ENCODE assay signal across 22 mouse cellular contexts in genomic region chr10:13489671-13490070, GRCm38 (mm10). TPM values are rescaled to one million over a fixed set of nuclear protein-coding genes. Genes with fewer than 3 reads are reported as not detected.
DNase-seq lines count a peak whose midpoint lies in the region; ATAC-seq and TF ChIP-seq lines count a peak whose summit lies in the region.
"Had no signal": no experiment of that assay in that cellular context is flagged by ENCODE, and none has a peak within 500 bp of the region (broad histone marks: within the 10 kb centered on the region; RNA-seq: fewer than 3 reads in every experiment).

No protein-coding gene starts in this region.

- H3K27me3 ChIP-seq in heart, embryonic 13.5 days (replicated peaks) = no peaks in the 10 kb centered on the region
- no peaks in the 10 kb centered on the region for H3K27me3 ChIP-seq in heart, postnatal 0 days (ENCODE audit: control insufficient read depth, insufficient read depth, low read length)
- H3K27me3 ChIP-seq: hindbrain, embryonic 15.5 days had no signal

- no peak for ATAC-seq in heart, embryonic 13.5 days (ENCODE audit: extremely low read depth, insufficient number of reproducible peaks, low FRiP score, low TSS enrichment)
- peak; percentile 91 for ATAC-seq in heart, postnatal 0 days (ENCODE audit: insufficient read depth, low read depth)
- ATAC-seq: CD4-positive, CD25-positive, alpha-beta regulatory T cell, adult 4 months; forebrain, postnatal 0 days; liver, postnatal 0 days; lung, postnatal 0 days had no signal

- DNase-seq in adrenal gland, adult (ENCODE audit: inconsistent age in 2 of 2, low spot score in 1 of 2) = peak; percentile 34 to 65
- DNase-seq in adrenal gland, adult 18-20 months (ENCODE audit: low spot score in 2 of 2) = no peak
- DNase-seq in heart, adult 8-10 months (ENCODE audit: low spot score) = no peak
- DNase-seq in adrenal gland, postnatal 10 days = peak; percentile 42
- peak; percentile 60 for DNase-seq in heart, postnatal 0 days (ENCODE audit: low spot score)
- DNase-seq in kidney, postnatal 14 days = no peak
- DNase-seq in adipocyte (ENCODE audit: low spot score) = no peak
- DNase-seq: cerebellum, adult 9-10 months; forebrain, postnatal 0 days; gastrocnemius, postnatal 25 days; kidney, adult 2 months; kidney, postnatal 10 days; liver, postnatal 0 days; thymus, adult 18-20 months; thymus, postnatal 36 days had no signal

- no peak for TF ChIP-seq EP300 in heart, postnatal 0 days (IDR thresholded peaks at IDR 0.05; ENCODE audit: low read depth)

- peak overlapping the region; percentile 51 for H3K27ac ChIP-seq in heart, embryonic 13.5 days (replicated peaks)
- peak overlapping the region; percentile 72 for H3K27ac ChIP-seq in heart, postnatal 0 days (ENCODE audit: low read depth)
- H3K27ac ChIP-seq: embryonic facial prominence, embryonic 10.5 days; forebrain, embryonic 10.5 days; hindbrain, embryonic 15.5 days had no signal

- no peak overlapping the region for H3K4me2 ChIP-seq in heart, embryonic 13.5 days
- no peak overlapping the region for H3K4me2 ChIP-seq in heart, postnatal 0 days (ENCODE audit: low read depth, low read length)
- H3K4me2 ChIP-seq: hindbrain, embryonic 15.5 days; midbrain, embryonic 11.5 days had no signal

- no peaks in the 10 kb centered on the region for H3K9me3 ChIP-seq in heart, embryonic 13.5 days
- no peaks in the 10 kb centered on the region for H3K9me3 ChIP-seq in heart, postnatal 0 days (replicated peaks; ENCODE audit: control insufficient read depth, low read length)
- H3K9me3 ChIP-seq: embryonic facial prominence, embryonic 10.5 days; forebrain, embryonic 10.5 days; hindbrain, embryonic 15.5 days had no signal

- TF ChIP-seq CTCF in heart, postnatal 0 days (IDR thresholded peaks at IDR 0.05; ENCODE audit: low read depth) = no peak

- WGBS in heart, embryonic 13.5 days = 30% methylated on average over 6 of the region's 6 CpGs
- WGBS in heart, postnatal 0 days = 32% methylated on average over 6 of the region's 6 CpGs

- H3K4me3 ChIP-seq in heart, embryonic 13.5 days = no peak overlapping the region
- H3K4me3 ChIP-seq in heart, postnatal 0 days (ENCODE audit: low read depth, low read length) = no peak overlapping the region
- H3K4me3 ChIP-seq: embryonic facial prominence, embryonic 10.5 days; forebrain, embryonic 10.5 days; hindbrain, embryonic 15.5 days had no signal

- no peak overlapping the region for H3K9ac ChIP-seq in heart, embryonic 13.5 days
- no peak overlapping the region for H3K9ac ChIP-seq in heart, postnatal 0 days (replicated peaks; ENCODE audit: low read depth, low read length)
- H3K9ac ChIP-seq: forebrain, postnatal 0 days; hindbrain, embryonic 15.5 days; liver, postnatal 0 days had no signal

- peaks cover 13% of the 10 kb centered on the region; the same call in 1 of the 2 replicates for H3K4me1 ChIP-seq in heart, embryonic 13.5 days
- H3K4me1 ChIP-seq in heart, postnatal 0 days (ENCODE audit: control insufficient read depth, insufficient read depth) = peaks cover 9% of the 10 kb centered on the region
- H3K4me1 ChIP-seq: embryonic facial prominence, embryonic 10.5 days; forebrain, embryonic 10.5 days; hindbrain, embryonic 15.5 days had no signal

- no peaks in the 10 kb centered on the region for H3K36me3 ChIP-seq in heart, embryonic 13.5 days
- no peaks in the 10 kb centered on the region for H3K36me3 ChIP-seq in heart, postnatal 0 days (replicated peaks; ENCODE audit: control insufficient read depth, insufficient read depth, low read length)
- H3K36me3 ChIP-seq: embryonic facial prominence, embryonic 10.5 days; forebrain, embryonic 10.5 days; hindbrain, embryonic 15.5 days had no signal

RNA-seq across cellular contexts. Expression of gene Fuca2, which starts 9.7 kb away (rescaled TPM):
- 10 to 100 TPM; 23.4 to 25.0 TPM for total RNA-seq in adrenal gland, adult 18-20 months (2021)
- polyA plus RNA-seq in heart, embryonic 13.5 days (2015; fragmentation: Nextera tagmentation; extraction: Ambion mirVana) = 62.3 and 70.5 TPM in 2 replicates
- total RNA-seq in heart, adult 8-10 months (2022) = 100 to 1,000 TPM; 164 to 196 (median 181) TPM
- total RNA-seq in adrenal gland, postnatal 10 days (2021) = 10 to 100 TPM; 19.8 to 25.0 TPM
- 63.9 and 78.7 TPM in 2 replicates for total RNA-seq in heart, postnatal 0 days (2014; rRNA removed; ENCODE audit: low replicate concordance)
- polyA plus RNA-seq in heart, postnatal 0 days (2015; fragmentation: Nextera tagmentation; extraction: Ambion mirVana) = 289 and 361 TPM in 2 replicates

RNA-seq across cellular contexts. Expression of gene Phactr2, which starts 15.5 kb away (rescaled TPM):
- 10 to 100 TPM; 23.5 to 24.2 TPM for total RNA-seq in adrenal gland, adult 18-20 months (2021)
- polyA plus RNA-seq in heart, embryonic 13.5 days (2015; fragmentation: Nextera tagmentation; extraction: Ambion mirVana) = 50.1 and 52.5 TPM in 2 replicates
- 10 to 100 TPM; 45.2 to 50.3 (median 48.6) TPM for total RNA-seq in heart, adult 8-10 months (2022)
- total RNA-seq in adrenal gland, postnatal 10 days (2021) = 10 to 100 TPM; 32.1 to 39.0 TPM
- 51.1 and 62.5 TPM in 2 replicates for total RNA-seq in heart, postnatal 0 days (2014; rRNA removed; ENCODE audit: low replicate concordance)
- 39.6 and 40.6 TPM in 2 replicates for polyA plus RNA-seq in heart, postnatal 0 days (2015; fragmentation: Nextera tagmentation; extraction: Ambion mirVana)

Comparison
In these comparisons a context has a peak if more than half of its experiments do, and no peak if none do; other contexts are left out.
1. DNase-seq: peak in adrenal gland, adult (2 of 2), adrenal gland, postnatal 10 days (single experiment) and heart, postnatal 0 days (single experiment); none in adrenal gland, adult 18-20 months (0 of 2), heart, adult 8-10 months (single experiment), kidney, postnatal 14 days (single experiment) and adipocyte (single experiment).